Mouse (Mus musculus) liver, postnatal 0 days (tissue): ENCODE data around the gene Serpina3m.
A peak's percentile ranks its signal among the peaks of the same experiment; 100 is the strongest.

Experiments used
- CTCF ChIP-seq: sonication (generic); IDR thresholded peaks from 2 replicates; pipeline ENCODE4 v1.5.1; 2016; ENCODE audit warnings: antibody characterized with exemption, low read depth
- EP300 ChIP-seq: IDR thresholded peaks from 2 replicates; pipeline ENCODE4 v1.6.1; 2016; ENCODE audit warnings: antibody characterized with exemption, low read depth, mild to moderate bottlenecking

GRCm38 (mm10) chr12:104388477-104388876 lies 50.2 kb downstream of the Serpina3m start:
- no peak for TF ChIP-seq CTCF
- 0 out of 2 replicates have a peak, but pooled peaks have one; percentile 19 for TF ChIP-seq EP300
